Mouse (Mus musculus): ENCODE results near the gene Gm28043. TPM values are rescaled to one million over a fixed set of nuclear protein-coding genes. Genes with fewer than 3 reads are reported as not detected.

Gm28043 gene
- total RNA-seq, 2 experiments from 2014 or later: 2.6 to 5.0 TPM

DNA sequence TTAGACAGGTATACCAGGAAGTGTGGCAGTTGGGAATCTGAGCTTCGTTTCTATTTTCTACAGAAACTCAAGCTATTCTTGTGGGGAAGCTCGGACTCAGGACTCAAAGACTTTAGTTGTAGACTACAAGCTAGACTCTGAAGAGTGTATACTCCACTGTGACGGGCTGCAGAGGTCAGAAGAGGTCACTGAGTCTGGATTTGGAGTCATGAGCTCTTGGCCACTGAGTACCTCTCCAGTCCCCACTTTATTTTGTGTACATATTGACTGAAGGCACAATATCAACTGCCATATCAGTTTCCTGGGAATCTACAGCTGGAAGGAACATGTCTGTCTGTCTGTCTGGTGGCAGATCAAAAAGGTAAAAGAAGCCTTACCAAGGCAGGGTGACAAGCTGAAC lies 4.6 kb downstream of the Gm28043 start:
- no peak for DNase-seq (ENCODE audit: extremely low spot score in 1 of 2, low spot score in 1 of 2)

DNA sequence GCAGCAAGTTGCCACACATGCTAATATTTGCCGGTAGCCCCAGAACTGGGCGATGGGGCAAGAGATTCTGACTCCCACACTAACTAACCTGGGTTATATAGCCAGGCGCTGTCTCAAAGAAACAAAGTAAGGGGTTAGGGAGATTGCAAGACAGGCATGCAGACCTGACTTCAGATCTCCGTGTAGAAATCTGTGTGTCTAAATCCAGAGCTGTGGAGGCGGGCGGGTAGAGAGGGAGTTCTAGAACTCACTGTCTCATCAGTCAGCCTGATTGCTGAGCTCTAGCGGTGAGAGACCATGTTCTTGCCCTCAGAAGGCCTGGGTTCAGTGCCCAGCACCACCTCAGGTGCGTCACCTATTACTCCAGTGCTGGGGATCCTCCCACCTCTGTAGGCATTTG lies 8.8 kb downstream of the Gm28043 start:
- no peak for DNase-seq (ENCODE audit: extremely low spot score in 1 of 2, low spot score in 1 of 2)

DNA sequence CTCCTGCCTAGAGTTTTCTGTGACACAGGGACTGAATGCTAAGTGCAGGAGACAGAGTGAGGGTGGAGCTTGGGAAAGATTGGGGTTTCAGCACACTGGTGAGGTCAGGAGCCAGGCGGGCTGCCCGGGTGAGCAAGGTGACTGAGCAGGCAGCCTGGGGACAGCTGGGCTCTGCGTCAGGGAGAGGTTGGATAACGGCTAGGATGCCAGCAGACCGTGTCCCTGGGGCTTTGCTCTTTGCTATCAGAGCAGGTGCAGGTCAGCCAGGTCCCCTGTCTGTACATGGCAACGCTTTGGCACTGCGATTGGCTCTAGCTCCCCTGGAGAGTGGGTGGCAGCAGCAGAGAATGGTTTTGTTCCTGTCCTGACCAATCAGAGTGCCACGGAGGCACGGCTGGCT lies 12.6 kb downstream of the Gm28043 start:
- DNase-seq (ENCODE audit: extremely low spot score in 1 of 2, low spot score in 1 of 2): no peak

DNA sequence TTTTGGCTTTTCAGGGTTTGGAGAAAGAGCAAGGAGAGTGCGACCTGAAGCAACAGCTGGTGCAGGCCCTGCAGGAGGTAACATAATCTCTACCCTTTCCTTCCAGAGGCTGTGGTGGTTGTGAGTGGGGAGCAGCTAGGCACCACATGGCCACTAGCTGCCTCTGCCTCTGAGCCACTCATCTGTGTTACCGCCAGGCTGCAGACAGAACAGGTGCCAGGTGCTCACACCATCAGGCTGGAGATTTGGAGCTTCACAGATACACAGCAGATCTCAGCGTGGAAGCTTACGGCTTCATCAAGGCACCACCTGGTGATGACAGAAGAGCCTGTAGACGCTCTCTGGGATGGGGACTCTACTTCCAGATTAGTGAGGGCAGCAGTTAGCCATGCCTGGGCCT lies 14.3 kb downstream of the Gm28043 start:
- no peak for DNase-seq (ENCODE audit: extremely low spot score in 1 of 2, low spot score in 1 of 2)

DNA sequence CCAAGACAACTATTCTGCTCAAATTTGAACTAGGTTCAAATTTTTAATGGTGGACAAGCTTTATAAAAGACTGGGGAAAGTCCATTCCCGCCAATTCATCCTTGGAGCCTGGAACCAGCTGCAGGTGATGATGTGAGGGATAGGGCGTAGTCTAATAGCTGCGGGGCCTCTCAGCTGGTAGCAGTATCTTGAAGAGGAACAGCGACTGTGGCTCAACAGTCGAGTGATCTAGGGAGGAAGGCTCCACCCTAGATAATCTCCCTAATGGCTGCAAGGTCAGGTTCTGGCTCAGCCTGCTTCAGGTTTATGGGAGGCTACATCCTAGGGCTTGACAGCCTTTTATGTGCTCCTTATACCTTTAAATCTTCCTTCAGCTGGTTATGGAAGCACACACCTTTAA lies 14.9 kb downstream of the Gm28043 start:
- no peak for DNase-seq (ENCODE audit: extremely low spot score in 1 of 2, low spot score in 1 of 2)

DNA sequence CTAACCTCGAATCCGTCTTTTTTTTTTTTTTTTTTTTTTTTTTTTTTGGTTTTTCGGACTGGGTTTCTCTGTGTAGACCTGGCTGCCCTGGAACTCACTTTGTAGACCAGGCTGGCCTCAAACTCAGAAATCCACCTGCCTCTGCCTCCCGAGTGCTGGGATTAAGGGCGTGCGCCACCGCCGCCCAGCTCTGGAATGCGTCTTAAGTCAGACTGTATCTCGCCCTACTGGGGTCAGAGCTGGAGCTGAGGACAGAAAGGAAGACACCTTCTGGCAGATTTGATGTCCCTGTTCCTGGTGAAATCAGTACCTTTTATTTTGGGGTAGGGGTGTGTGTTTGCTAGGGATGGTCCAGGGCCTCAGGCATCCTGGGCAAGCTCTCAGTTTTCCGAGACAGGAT lies 17.6 kb downstream of the Gm28043 start:
- DNase-seq (ENCODE audit: extremely low spot score in 1 of 2, low spot score in 1 of 2): no peak

DNA sequence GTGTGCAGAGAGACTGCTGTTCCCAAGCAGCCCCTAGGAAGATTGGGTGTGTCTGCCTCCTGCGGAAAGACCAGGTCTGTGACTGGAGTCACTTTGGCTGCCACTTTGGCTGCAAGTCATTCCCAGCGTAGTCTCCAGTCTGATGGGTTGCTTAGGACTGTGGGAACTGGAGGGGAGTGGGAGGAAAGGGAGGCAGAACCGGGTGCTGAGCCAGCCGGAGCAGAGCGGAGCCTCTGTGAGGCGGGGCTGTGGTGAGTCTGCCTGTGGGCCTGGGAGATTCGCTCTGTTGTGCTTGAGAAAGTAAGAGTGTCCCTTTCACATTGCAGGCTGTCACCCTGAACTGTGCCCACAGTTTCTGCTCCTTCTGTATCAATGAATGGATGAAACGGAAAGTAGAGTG lies 20.8 kb downstream of the Gm28043 start:
- DNase-seq (ENCODE audit: extremely low spot score in 1 of 2, low spot score in 1 of 2): no peak

DNA sequence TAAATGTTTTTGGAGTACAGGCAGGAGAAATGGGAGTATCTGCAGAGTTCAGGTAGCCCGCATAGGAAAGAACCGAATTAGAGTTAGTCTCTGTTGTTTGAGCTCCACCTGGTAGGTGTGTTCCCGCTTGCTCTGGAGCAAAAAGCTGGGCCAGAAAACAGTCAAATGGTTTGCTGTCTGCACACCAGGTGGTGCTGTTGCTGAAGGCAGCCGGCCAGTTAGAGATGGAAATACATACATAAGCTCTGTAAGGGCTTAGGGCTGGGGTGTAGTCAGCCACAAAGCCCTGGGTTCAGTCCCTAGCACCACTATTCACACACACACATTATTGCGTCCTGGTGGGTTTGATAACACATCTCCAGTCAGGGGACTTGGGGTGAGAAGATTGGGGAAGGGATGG lies 21.4 kb downstream of the Gm28043 start:
- DNase-seq (ENCODE audit: extremely low spot score in 1 of 2, low spot score in 1 of 2): peak in 1 of 2 experiments; percentile 51

DNA sequence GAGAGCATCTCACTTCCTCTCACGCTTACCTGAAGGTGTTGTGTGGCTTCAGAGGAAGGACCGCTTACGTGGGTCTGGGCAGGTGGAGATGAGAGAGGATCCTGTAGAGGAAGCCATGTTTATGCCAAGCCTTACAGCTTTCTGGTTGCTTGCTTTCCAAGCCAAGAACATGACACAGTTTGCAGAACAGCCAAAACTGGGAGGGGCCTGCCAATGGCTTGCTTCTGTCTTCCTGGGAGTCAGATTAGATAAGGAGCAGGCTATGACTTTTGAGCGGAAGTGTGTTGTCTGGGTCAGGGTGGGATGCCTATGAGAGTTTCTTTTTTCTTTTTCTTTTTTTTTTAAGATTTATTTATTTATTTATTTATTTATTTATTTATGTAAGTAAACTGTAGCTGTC lies 22.7 kb downstream of the Gm28043 start:
- no peak for DNase-seq (ENCODE audit: extremely low spot score in 1 of 2, low spot score in 1 of 2)

DNA sequence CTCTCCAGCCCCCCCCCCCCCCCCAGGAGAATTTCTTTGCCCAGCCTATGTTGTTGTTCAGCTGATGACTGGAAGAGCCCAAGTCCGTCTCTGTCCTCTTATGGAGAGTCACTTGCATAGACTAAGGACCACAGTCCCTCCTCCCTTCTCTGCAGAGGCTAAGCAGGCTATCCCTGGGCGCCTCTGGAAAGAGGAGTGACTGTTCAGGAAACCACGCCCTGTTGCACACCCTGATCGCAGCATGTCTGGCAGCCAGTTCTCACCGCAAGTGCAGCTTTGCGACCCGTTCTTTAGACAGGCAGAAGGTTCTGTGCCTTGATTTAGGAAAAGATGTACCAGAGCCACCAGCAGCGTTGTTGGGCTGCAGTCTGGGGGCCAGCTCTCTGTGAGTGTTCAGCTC lies 23.2 kb downstream of the Gm28043 start:
- DNase-seq (ENCODE audit: extremely low spot score in 1 of 2, low spot score in 1 of 2): no peak

DNA sequence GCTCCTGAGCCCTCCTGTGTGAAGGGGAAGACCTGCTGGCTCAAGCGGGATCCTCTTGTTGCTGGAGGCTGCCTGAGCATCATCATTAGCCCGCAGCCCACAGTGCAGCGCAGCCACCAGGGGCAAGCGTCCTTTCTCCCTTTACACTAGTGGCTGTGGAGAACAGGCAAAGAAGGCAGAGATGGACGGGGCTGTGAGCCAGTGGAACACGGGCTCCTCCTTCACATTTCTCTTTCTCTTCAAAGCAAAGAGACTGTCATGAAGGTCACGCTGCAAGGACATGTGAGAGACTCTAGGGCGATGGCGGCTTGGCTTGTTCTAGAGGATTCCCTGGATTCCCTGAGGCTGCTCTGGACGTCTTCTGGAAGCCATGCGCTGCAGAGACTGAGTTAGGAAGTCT lies 26.3 kb downstream of the Gm28043 start:
- no peak for DNase-seq (ENCODE audit: extremely low spot score in 1 of 2, low spot score in 1 of 2)

DNA sequence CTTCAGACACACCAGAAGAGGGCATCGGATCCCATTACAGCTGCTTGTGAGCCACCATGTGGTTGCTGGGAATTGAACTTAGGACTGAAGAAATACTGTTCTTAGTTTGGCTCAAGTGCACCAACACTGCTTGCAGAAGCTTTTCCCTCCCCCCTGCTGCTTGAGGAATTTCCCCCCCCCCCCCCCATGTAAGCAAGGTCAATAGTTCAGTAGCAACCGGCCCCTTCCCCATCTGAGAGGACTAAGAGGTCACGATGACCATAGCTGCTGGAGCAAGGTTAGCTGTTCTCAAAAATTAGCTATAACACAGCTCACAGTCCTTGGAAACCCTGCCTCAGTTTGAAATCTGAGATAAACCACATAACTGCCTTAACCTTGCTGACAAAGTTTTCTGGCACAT lies 27.5 kb downstream of the Gm28043 start:
- DNase-seq (ENCODE audit: extremely low spot score in 1 of 2, low spot score in 1 of 2): no peak

DNA sequence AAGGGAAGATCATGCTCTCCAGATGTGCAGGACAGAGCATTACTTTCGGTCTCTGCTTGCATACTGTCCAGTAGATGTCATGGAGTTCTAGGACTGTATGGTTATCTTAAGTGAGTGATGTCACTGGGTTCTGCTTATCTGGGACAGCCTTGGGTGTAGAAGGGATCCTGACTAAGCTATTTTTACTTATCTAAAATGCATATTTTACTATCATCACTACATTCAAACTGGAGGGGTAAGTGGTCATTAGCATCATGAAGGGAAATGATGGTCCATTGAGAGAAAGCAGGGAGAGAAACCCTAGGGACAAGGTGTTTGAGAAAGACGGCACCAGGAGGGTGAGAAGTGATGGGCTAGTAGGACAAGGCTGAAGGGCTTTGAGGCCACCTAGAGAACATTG lies 43.6 kb downstream of the Gm28043 start:
- no peak for DNase-seq (ENCODE audit: extremely low spot score in 1 of 2, low spot score in 1 of 2)

DNA sequence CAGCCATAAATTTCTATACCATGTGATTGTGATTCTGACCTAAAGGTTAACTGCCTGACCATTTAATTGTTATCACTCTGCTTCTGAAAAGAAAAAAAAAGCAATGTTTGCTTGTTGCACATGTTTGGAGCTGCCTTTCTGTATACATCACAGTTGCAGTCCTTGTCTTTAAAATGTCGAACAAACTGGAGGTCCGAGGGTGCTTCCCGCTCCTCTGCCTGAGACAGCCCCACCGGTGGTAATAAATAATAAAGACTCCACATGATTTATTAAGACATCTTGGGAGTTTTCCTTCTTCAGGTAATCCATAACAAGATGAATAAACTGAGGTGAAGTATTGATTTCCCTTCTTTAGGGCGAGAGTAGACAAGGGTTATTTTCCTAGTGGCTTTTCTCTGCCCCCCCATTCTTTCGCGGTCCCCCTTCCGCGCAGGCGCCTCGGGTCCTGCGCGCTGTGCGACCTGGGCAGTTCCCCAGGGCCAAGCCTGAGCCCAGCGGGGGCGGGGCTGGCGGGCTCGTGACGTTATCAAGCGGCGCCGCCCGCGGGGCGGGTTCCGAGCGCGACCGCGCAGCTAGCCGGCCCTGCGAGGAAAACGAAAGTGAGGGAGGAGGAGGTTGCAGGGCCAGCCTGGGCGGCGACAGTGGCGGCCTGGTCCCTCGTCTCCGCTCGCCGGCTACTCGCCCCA lies 45.5 kb downstream of the Gm28043 start, which contains the start of gene Cmtr1:
Gene Cmtr1, plus strand, starts transcription at position 520 of the 686 bp plus-strand sequence.
- DNase-seq (ENCODE audit: extremely low spot score in 1 of 2, low spot score in 1 of 2): peak; percentile 90 to 96

DNA sequence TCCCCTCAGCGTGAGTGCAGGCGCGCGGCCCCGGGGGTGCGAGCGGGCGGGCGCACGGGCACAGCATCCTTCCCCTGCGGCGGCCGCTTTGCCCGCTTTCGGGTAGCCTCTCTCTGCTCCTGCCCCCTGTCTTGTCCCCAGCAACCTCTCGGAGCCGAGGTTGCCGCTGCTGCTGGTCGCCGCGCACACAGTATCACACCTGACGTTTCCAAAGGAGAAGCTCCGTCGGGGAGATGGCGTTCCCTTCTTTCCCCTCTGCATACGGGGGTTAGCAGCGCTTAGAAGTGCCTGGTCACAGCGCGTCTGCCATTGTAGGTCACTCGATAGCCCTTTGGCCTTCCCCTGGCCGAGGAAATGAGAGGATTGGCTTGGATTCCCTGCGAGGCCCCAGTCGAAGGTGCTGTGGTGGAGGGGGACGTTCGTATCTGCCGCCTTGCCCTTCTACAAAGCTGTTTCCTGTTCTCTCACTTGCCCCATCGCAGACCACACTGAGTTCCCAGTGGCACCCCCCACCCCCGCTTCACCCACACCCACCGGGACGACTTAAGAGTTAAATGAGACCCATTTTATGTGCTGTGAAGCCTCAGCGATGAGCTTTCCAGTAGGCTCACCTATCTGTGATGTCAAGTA lies 46.2 kb downstream of the Gm28043 start:
- peak in 1 of 2 experiments; percentile 13 for DNase-seq (ENCODE audit: extremely low spot score in 1 of 2, low spot score in 1 of 2)

DNA sequence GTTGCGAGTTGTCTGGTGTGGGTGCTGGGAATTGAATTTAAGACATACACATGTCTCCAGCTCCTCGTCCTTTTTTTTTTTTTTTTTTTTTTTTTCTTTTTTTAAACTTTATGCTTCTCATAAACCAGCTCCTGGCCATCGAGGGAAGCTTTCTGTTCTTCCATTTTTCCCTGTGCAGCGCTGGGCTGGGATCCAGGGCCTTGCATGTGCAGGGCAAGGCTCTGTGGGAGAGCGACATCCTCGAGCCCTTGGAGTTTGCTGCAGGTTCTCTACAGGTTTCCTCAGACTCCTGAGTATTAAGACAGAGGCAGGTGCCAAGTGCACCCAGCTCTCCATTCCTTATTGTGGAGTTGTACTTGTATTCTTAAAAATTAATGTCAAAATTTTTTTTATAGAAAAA lies 47.5 kb downstream of the Gm28043 start:
- DNase-seq (ENCODE audit: extremely low spot score in 1 of 2, low spot score in 1 of 2): no peak

DNA sequence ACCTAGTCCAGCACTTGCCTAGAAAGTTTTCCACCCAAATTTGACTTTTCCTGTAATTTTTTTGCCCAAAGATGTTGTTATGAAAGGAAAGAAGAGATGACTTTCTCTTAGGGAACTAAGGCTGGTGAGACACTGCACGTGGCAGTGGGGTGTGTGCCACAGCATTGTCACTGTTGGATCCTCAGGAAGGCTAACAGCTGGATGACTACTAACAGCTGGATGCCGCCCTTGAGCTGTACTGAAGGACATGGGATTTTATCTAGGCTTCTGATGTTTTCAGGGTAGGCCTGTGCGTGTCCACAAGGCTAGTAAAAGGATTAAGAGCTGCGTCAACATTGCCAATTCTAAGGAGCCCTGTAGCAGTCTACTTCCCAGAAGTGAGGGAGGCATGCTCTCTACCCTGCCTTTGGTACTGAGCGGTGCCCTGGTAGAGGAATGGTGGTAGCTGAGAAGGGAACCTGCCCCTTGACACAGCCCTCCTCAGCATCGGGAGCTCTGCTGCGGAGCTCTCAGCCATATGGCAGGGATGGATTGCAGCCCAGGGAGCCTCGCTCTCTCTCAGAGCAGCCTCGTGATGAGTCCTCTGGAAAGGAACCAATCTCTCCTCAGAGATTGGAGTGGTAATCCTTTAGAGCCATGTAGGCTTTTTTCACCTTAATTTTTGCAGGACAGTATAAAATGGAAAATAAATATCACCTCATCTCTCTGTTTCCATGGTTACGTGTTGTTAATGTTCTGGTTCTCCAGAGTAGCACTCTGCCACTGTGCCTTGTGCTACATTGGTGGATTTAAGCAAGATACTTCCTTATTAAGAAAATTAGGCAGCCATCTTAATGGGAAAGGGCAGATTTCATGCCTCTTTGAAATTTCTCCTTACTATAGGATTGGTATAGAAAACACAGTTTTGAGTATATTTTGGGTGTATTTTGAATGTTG lies 53.6 kb downstream of the Gm28043 start:
- peak; percentile 20 to 28 for DNase-seq (ENCODE audit: extremely low spot score in 1 of 2, low spot score in 1 of 2)

DNA sequence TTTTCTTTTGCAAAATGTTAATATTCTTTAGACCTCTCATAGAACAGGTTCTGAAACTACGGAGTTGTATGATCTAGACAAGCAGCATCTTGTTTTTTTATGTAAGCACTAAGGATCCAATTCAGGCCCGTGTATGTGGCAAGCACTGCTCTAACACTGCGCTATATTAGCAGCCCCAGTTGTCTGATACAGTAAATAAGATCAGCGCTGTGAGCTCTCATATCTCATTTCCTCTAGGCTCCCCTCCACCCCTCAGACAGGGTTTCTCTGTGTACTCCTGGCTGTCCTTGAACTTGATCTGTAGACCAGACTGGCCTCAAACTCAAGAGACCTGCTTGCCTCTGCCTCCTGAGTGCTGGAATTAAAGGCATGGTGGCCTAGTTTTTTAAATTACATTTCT lies 54.4 kb downstream of the Gm28043 start:
- DNase-seq (ENCODE audit: extremely low spot score in 1 of 2, low spot score in 1 of 2): no peak

DNA sequence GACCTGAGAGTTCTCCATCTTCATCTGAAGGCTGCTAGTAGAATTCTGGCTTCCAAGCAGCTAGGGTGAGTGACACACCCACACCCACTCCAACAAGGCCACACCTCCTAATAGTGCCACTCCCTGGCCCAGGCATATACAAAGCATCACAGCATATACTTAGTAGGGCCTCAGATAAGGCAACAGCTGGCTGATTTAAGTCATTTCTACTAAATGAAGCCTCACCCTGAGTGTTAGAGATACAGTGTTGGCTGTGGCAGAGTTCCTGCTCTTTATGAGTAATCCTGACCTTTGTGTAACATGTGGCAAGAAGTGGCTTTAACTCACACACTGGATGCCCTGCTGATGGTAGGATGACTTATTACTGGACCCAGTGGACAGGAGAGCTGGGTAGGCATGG lies 55.3 kb downstream of the Gm28043 start:
- no peak for DNase-seq (ENCODE audit: extremely low spot score in 1 of 2, low spot score in 1 of 2)

DNA sequence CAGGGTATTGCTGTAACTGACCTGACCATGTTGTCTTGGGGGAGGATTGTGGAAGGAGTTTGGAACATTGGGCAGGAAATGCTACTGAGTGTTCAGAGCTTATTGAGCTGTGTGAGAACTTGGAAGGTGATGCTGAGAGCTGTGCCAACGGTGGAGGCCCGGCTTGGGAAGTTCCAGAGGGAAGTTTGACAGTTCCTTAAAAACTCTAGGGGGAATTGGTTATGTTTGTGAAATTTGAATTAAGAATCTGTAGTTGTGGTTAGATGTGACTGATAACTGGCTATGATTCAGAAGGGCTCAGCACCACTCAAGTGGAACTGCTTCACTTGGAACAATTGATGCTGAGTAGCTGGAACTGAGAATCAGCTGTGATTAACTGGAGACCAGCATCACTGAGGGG lies 56.3 kb downstream of the Gm28043 start:
- DNase-seq (ENCODE audit: extremely low spot score in 1 of 2, low spot score in 1 of 2): no peak

DNA sequence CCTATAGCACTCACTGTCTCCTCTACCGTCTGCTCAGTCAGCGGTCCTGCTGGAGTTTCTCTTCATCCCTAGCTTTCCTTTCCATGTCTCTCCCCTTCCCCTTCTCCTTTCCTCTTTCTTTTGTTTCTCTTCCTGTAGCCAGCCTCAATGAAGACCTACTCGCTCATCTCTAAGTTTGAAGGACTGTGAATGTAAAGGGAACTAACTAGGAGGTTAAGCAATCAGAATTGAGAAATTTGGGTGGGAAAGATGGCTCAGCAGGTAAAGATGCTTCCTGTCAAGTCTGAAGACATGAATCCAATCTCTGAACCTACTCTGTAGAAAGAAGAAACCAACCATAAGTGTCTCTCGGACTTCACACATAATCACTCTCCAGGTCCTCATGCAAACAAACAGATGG lies 58.6 kb downstream of the Gm28043 start:
- DNase-seq (ENCODE audit: extremely low spot score in 1 of 2, low spot score in 1 of 2): no peak
